Mouse (Mus musculus) lung, postnatal 0 days (tissue): Measurements from ENCODE around the gene 2900026A02Rik. TPM values are rescaled to one million over a fixed set of nuclear protein-coding genes. Genes with fewer than 3 reads are reported as not detected.

Experiments used
- ATAC-seq: fragments of 200-750 bp; cut with Nextera tagmentation; 2 replicates; pipeline ENCODE4 v1.8.0; 2017; ENCODE audit warnings: moderate library complexity
- DNase-seq: peaks from one replicate; pipeline ENCODE4 v3.0.0-alpha.2; 2016; ENCODE audit warnings: low spot score
- H3K27ac ChIP-seq: fragments of 300-500 bp; sonication (generic); 2 replicates; pipeline ENCODE4 v1.5.1; 2014; ENCODE audit warnings: antibody characterized with exemption, mild to moderate bottlenecking, low read length, mixed read lengths
- H3K27me3 ChIP-seq: fragments of 300-500 bp; sonication (generic); replicated peaks from 2 replicates; pipeline ENCODE4 v1.6.1; 2014; ENCODE audit warnings: low read length, mixed read lengths; ENCODE audit not compliant: insufficient read depth
- H3K36me3 ChIP-seq: fragments of 300-500 bp; sonication (generic); 2 replicates; pipeline ENCODE4 v1.6.1; 2014; ENCODE audit warnings: low read length, mixed read lengths; ENCODE audit not compliant: insufficient read depth
- H3K4me1 ChIP-seq: fragments of 300-500 bp; sonication (generic); 2 replicates; pipeline ENCODE4 v1.6.1; 2014; ENCODE audit warnings: antibody characterized with exemption, low read depth, low read length, mixed read lengths; ENCODE audit not compliant: insufficient read depth
- H3K4me2 ChIP-seq: fragments of 300-500 bp; sonication (generic); replicated peaks from 2 replicates; pipeline ENCODE4 v1.6.1; 2014; ENCODE audit warnings: low read depth, mild to moderate bottlenecking, low read length, moderate library complexity, mixed read lengths
- H3K4me3 ChIP-seq: fragments of 300-500 bp; sonication (generic); 2 replicates; pipeline ENCODE4 v1.5.1; 2014; ENCODE audit warnings: low read depth, low read length
- H3K9ac ChIP-seq: fragments of 300-500 bp; sonication (generic); replicated peaks from 2 replicates; pipeline ENCODE4 v1.6.1; 2014; ENCODE audit warnings: low read depth, mild to moderate bottlenecking
- H3K9me3 ChIP-seq: fragments of 300-500 bp; sonication (generic); 2 replicates; pipeline ENCODE4 v1.6.1; 2016; ENCODE audit warnings: low read length, mixed read lengths
- CTCF ChIP-seq: IDR thresholded peaks from 2 replicates; pipeline ENCODE4 v1.5.1; 2016; ENCODE audit warnings: antibody characterized with exemption, mild to moderate bottlenecking
- EP300 ChIP-seq: IDR thresholded peaks from 2 replicates; pipeline ENCODE4 v1.6.1; 2016; ENCODE audit warnings: antibody characterized with exemption, mild to moderate bottlenecking, control low read depth
- WGBS: fragments of 180-500 bp; shearing (Covaris S2); extraction: QIAGEN DNeasy Blood & Tissue Kit; methylation state at CpG from one replicate; pipeline ENCODE4 v1.1.7; 2014; 5-methylcytosine and 5-hydroxymethylcytosine counted together
- polyA plus RNA-seq: library from polyadenylated mRNA; unstranded; fragments of >200 nt; fragmentation: Nextera tagmentation; extraction: Ambion mirVana; gene quantifications from 2 replicates; pipeline ENCODE4 v1.2.1, GENCODE M21; 2015

2900026A02Rik gene
- polyA plus RNA-seq, 1 experiment from 2014 or later = 6.3 TPM

DNA sequence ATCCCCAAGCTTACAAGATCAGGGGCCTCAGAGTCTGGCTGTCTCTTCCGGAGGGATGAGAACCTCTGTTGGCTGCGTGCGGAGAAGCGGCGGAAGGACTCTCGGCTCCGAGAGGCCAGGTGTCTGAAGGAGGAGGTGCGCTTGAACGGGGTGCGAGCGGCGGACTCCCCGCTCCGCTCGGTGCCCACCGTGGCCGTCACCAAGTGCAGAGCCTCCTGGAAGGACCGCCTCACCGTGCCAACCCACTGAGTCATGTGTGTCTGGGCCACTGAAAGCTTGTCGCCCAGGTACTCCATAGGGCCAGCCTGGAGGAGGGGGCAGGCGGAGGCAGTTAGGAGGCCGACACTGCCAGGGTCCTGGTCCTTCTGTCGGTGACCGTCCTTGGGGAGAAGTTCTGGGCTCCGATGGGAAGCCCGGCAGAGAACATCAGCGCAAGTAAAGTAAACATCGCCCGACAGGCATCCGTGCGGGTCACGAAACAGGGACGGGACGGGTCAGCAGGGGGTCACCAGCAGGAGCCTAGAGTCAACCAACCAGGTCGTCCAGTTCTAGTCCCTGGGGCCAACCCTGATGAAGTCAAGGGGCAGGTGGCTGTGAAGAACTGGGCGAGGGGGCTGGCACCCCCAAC lies 83.2 kb downstream of the 2900026A02Rik start:
- Histone ChIP-seq H3K9ac (peak overlapping the region; percentile 75), H3K27me3 (no peaks in the 10 kb centered on the region), H3K36me3 (no peaks in the 10 kb centered on the region), H3K4me3 (peak overlapping the region; percentile 53), H3K4me2 (peak overlapping the region; percentile 80), H3K27ac (peak overlapping the region; percentile 94), H3K4me1 (peaks cover 8% of the 10 kb centered on the region), H3K9me3 (no peaks in the 10 kb centered on the region)
- DNase-seq (peak; percentile 46), ATAC-seq (peak; percentile 14)
- no peak for TF ChIP-seq EP300
- TF ChIP-seq CTCF = no peak
- 4% methylated on average over 36 of the region's 36 CpGs for WGBS

- Histone ChIP-seq H3K27ac (peak overlapping the region; percentile 94), H3K27me3 (no peaks in the 10 kb centered on the region), H3K9me3 (no peaks in the 10 kb centered on the region), H3K4me1 (peaks cover 8% of the 10 kb centered on the region), H3K4me2 (peak overlapping the region; percentile 80), H3K9ac (peak overlapping the region; percentile 75), H3K4me3 (peak overlapping the region; percentile 53), H3K36me3 (no peaks in the 10 kb centered on the region)
- DNase-seq = peak; percentile 69
- peak; percentile 8 for ATAC-seq
- TF ChIP-seq CTCF (no peak), EP300 (no peak)
- 33% methylated on average over 13 of the region's 13 CpGs for WGBS
These were observed 84.0 kb downstream of the 2900026A02Rik start for GRCm38 (mm10) chr5:113136951-113137487.

- peak overlapping the region; percentile 80 for H3K4me2 ChIP-seq
- TF ChIP-seq CTCF = no peak
- no peak for TF ChIP-seq EP300
- H3K4me3 ChIP-seq = peak overlapping the region; percentile 53
- DNase-seq (no peak), ATAC-seq (no peak)
- peak overlapping the region; percentile 75; the same call in 1 of the 2 replicates for H3K9ac ChIP-seq
- H3K27ac ChIP-seq = peak overlapping the region; percentile 94
- no peaks in the 10 kb centered on the region for H3K36me3 ChIP-seq
- H3K9me3 ChIP-seq = no peaks in the 10 kb centered on the region
- 12% methylated on average over 10 of the region's 10 CpGs for WGBS
- no peaks in the 10 kb centered on the region for H3K27me3 ChIP-seq
- H3K4me1 ChIP-seq = peaks cover 11% of the 10 kb centered on the region
These were observed 85.5 kb downstream of the 2900026A02Rik start for GRCm38 (mm10) chr5:113135513-113135912.

- Histone ChIP-seq H3K4me1 (peaks cover 10% of the 10 kb centered on the region), H3K4me3 (no peak overlapping the region), H3K36me3 (no peaks in the 10 kb centered on the region; the same call in 1 of the 2 replicates), H3K9ac (no peak overlapping the region), H3K27ac (peak overlapping the region; percentile 70), H3K4me2 (0 out of 2 replicates have a peak overlapping the region, but pooled peaks have one; percentile 80), H3K9me3 (no peaks in the 10 kb centered on the region), H3K27me3 (no peaks in the 10 kb centered on the region)
- DNase-seq (no peak), ATAC-seq (no peak)
- no peak for TF ChIP-seq CTCF
- no peak for TF ChIP-seq EP300
- WGBS = 72% methylated on average over 19 of the region's 19 CpGs
These were observed 87.0 kb downstream of the 2900026A02Rik start for GRCm38 (mm10) chr5:113133722-113134710.

- H3K27me3 ChIP-seq = no peaks in the 10 kb centered on the region
- H3K4me2 ChIP-seq = no peak overlapping the region
- H3K27ac ChIP-seq = peak overlapping the region; percentile 70
- no peak overlapping the region for H3K4me3 ChIP-seq
- H3K9me3 ChIP-seq = no peaks in the 10 kb centered on the region
- WGBS = 29% methylated on average over 9 of the region's 9 CpGs
- peak; percentile 64; the same call in 1 of the 2 replicates for TF ChIP-seq EP300
- TF ChIP-seq CTCF = no peak
- H3K36me3 ChIP-seq = no peaks in the 10 kb centered on the region; the same call in 1 of the 2 replicates
- H3K4me1 ChIP-seq = peaks cover 7% of the 10 kb centered on the region
- DNase-seq (peak; percentile 73), ATAC-seq (peak; percentile 65)
- H3K9ac ChIP-seq = no peak overlapping the region
These were observed 88.0 kb downstream of the 2900026A02Rik start for GRCm38 (mm10) chr5:113133080-113133491.

GRCm38 (mm10) chr5:113132635-113133041 lies 88.4 kb downstream of the 2900026A02Rik start:
- Histone ChIP-seq H3K4me1 (peaks cover 7% of the 10 kb centered on the region), H3K27me3 (no peaks in the 10 kb centered on the region), H3K4me2 (no peak overlapping the region), H3K4me3 (no peak overlapping the region), H3K9me3 (no peaks in the 10 kb centered on the region), H3K27ac (peak overlapping the region; percentile 70), H3K36me3 (no peaks in the 10 kb centered on the region; the same call in 1 of the 2 replicates), H3K9ac (no peak overlapping the region)
- DNase-seq (peak; percentile 68), ATAC-seq (peak; percentile 63)
- WGBS = 22% methylated on average over 13 of the region's 13 CpGs
- peak; percentile 70 for TF ChIP-seq EP300
- no peak for TF ChIP-seq CTCF
